Mouse (Mus musculus): ENCODE measurements around the gene Tsc22d4. TPM values are rescaled to one million over a fixed set of nuclear protein-coding genes. Genes with fewer than 3 reads are reported as not detected.

Gene Tsc22d4
- polyA plus RNA-seq, 1 experiment, result 51.8 TPM

DNA sequence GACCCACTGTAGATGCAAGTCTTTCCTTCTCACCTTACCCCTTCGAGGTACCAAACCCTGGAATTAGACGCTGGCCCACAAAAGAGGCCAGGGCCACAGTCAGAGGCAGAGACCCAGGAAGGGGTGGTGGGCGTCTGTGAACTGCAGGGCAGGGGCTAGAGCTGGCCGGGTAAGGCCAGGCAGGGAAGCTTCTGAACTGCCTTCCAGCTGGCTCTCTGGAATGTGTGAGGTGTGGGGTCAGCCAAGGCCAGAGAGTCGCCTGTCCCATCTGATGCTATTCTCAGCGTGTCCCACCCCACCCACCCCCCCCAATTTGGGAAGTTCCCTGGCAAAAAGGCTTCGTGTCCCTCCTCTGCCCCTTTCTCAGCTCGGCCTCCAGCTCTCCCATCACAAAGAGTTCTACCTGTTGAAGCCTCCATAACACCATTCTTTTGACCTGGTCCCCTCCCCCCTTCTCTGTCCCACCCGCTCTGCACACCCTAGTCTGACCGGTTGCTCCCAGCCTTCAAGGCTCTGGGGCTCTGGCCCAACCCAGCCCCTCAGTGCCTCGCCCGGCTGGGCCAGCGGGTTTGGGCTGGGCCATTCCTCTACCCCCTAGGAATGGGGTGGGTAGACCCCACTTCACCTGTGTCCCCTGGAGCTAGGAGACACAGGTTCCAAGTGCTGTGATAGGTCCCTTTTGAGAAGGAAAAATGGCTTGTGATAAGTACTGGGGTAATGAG lies 7.7 kb downstream of the Tsc22d4 start:
- TF ChIP-seq CTCF (IDR thresholded peaks at IDR 0.05; ENCODE audit: borderline replicate concordance, extremely low read depth, insufficient read depth, insufficient read length) (no peak), POLR2A (IDR thresholded peaks at IDR 0.05; ENCODE audit: borderline replicate concordance, extremely low read depth, insufficient read depth, insufficient read length, poor library complexity, severe bottlenecking) (no peak)
- DNase-seq (ENCODE audit: low read depth), result no peak

DNA sequence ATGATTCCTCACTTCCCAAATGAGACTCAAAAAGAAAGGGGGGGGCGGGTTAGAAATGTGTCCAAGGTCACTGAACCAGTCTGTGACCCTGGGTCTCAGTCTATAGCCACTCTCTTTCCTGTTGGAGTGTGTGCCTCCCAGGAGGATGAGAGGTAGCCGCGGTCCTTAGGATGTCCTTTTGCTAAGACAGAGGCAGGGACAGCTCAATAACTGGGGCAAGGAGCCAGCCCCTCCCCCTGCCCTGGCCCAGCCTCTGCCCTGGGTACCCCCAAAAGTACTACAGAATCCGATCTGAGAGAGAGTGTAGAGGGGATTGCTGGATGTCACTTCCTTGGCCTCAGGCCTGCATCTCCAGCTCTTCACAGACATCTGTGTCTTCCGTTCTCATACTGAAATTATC lies 9.9 kb downstream of the Tsc22d4 start:
- DNase-seq (ENCODE audit: low read depth), result no peak
- no peak for TF ChIP-seq POLR2A (IDR thresholded peaks at IDR 0.05; ENCODE audit: borderline replicate concordance, extremely low read depth, insufficient read depth, insufficient read length, poor library complexity, severe bottlenecking)
- TF ChIP-seq CTCF (IDR thresholded peaks at IDR 0.05; ENCODE audit: borderline replicate concordance, extremely low read depth, insufficient read depth, insufficient read length), result no peak

DNA sequence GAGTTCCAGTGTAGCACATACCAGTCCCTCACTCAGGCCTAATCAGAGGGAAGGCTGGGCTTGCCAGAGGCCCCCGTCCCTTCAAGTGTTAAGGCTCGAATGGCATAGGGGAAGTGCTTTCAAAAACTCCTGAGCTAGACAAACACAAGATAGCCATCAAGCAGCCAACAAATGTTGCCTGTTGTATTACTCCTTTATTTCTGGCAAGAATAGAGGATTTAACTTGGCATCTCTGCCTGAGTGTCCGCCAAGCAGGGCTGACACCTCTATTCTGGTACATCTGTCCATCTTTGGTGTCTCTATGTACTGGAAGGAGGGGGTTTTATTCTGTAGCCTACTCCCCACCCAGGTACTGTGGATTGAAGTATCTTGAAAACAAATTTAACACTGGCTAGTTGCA lies 10.6 kb downstream of the Tsc22d4 start:
- peak; percentile 59 for DNase-seq (ENCODE audit: low read depth)

DNA sequence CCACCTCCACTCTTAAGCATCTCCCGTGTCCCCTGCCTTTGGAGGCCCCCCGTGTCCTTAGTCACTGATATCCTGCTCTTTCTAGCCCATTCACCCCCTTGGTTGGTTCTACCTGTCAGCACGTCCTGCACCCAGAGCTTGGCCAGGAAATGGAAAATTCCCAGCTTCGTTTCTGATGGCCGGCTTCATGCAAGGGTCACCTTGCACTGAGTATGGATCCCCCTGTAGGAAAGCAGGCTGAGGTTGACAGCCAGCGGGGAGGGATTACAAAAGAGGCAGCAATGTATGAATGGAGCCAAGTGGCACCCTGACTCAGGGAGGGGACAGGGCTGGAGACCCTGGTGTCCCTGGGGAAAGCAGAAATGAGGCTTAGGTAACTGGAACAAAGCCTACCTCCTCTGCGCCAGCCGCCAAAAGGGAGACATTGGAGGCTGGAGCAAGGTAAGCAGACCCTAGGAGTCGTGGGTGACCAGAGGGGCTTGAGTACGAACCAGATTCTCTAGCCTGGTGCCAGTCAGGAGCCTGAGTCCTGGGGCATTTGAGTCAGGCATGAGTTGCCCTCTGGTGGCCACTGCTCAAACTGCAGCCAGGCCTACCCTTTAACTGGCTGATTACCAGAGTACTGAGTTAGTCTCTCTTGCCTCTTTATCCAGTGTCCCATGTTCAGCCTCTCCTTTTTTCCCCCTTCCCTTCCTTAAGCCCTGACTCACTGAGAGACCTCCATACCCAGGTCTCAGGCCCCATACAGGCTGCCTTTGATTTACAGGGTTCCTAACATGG lies 11.5 kb downstream of the Tsc22d4 start:
- peak; percentile 92 for DNase-seq (ENCODE audit: low read depth)
- TF ChIP-seq CTCF (IDR thresholded peaks at IDR 0.05; ENCODE audit: borderline replicate concordance, extremely low read depth, insufficient read depth, insufficient read length) (peak; percentile 99), POLR2A (IDR thresholded peaks at IDR 0.05; ENCODE audit: borderline replicate concordance, extremely low read depth, insufficient read depth, insufficient read length, poor library complexity, severe bottlenecking) (no peak)

More for the DNA sequence above, 10.6 kb downstream of the Tsc22d4 start:
- TF ChIP-seq CTCF (IDR thresholded peaks at IDR 0.05; ENCODE audit: borderline replicate concordance, extremely low read depth, insufficient read depth, insufficient read length), result no peak
- TF ChIP-seq POLR2A (IDR thresholded peaks at IDR 0.05; ENCODE audit: borderline replicate concordance, extremely low read depth, insufficient read depth, insufficient read length, poor library complexity, severe bottlenecking), result no peak

DNA sequence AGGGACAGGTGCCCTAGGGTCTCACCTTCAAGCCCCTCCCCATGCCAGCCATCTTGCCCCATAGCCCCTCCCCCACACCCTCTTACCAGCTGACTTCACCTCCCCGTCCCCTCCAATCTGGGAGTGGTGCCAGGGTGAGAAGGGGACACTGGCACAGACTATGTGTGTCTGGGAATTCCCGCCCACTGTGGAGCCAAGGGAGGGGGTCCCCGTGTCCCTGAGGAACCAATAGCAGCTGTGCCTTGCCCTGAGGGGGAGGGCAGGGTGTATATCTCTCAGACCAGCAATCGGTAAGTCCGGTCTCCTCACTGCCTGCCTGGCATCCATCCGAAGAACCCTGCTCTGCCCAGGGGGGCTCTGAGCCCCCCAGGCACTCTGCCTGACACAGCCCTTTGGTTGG lies 12.4 kb downstream of the Tsc22d4 start:
- DNase-seq (ENCODE audit: low read depth), result peak; percentile 93
- TF ChIP-seq POLR2A (IDR thresholded peaks at IDR 0.05; ENCODE audit: borderline replicate concordance, extremely low read depth, insufficient read depth, insufficient read length, poor library complexity, severe bottlenecking) (no peak), CTCF (IDR thresholded peaks at IDR 0.05; ENCODE audit: borderline replicate concordance, extremely low read depth, insufficient read depth, insufficient read length) (no peak)

DNA sequence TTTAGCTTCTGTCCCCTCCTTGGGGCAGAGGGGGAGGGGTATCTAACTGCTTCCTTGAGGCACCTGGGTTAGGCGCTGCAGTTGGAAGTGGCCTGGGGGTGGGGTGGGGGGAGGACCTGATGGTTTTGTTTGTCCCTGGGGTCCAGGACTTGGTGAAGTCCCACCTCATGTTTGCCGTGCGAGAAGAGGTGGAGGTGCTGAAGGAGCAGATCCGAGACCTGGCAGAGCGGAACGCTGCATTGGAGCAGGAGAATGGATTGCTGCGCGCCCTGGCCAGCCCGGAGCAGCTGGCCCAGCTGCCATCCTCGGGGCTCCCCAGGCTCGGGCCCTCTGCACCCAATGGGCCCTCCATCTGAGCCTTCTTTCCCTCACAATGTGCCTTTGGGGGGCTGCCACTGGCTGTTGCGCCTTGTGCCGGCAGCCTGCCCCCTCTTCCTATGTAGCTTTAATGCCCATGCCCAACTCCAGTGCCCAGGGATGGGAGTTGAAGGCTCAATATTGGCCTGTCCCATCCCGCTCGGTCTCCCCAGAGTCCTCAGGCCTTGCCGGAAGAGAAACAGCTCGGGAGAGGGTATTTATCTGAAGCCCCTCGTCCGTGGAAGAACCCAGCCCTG lies 13.5 kb downstream of the Tsc22d4 start:
- TF ChIP-seq POLR2A (IDR thresholded peaks at IDR 0.05; ENCODE audit: borderline replicate concordance, extremely low read depth, insufficient read depth, insufficient read length, poor library complexity, severe bottlenecking) (no peak), CTCF (IDR thresholded peaks at IDR 0.05; ENCODE audit: borderline replicate concordance, extremely low read depth, insufficient read depth, insufficient read length) (no peak)
- no peak for DNase-seq (ENCODE audit: low read depth)

DNA sequence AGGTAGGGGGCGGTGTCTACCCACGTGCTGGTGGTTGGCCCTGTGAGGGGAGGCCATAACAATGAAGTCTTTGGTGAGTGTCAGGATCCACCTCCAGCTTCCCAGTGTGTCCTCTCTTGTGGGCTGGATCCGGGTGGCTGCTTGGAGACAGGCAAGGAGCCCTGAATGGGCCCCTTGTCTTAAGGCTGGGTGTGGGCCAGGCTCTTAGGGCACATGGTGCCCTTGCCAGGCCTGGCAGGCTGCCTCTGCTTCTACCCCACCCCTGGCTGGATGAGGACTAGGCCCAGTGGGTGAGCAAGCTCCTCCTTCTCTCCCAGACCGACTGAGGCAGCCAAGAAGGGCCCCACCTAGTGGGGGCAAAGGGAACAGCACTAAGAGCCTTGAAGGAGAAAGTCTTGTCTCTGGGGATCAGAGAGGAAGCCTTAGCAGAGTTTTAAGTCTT lies 14.5 kb downstream of the Tsc22d4 start:
- TF ChIP-seq CTCF (IDR thresholded peaks at IDR 0.05; ENCODE audit: borderline replicate concordance, extremely low read depth, insufficient read depth, insufficient read length), result peak; percentile 83
- TF ChIP-seq POLR2A (IDR thresholded peaks at IDR 0.05; ENCODE audit: borderline replicate concordance, extremely low read depth, insufficient read depth, insufficient read length, poor library complexity, severe bottlenecking), result no peak

DNA sequence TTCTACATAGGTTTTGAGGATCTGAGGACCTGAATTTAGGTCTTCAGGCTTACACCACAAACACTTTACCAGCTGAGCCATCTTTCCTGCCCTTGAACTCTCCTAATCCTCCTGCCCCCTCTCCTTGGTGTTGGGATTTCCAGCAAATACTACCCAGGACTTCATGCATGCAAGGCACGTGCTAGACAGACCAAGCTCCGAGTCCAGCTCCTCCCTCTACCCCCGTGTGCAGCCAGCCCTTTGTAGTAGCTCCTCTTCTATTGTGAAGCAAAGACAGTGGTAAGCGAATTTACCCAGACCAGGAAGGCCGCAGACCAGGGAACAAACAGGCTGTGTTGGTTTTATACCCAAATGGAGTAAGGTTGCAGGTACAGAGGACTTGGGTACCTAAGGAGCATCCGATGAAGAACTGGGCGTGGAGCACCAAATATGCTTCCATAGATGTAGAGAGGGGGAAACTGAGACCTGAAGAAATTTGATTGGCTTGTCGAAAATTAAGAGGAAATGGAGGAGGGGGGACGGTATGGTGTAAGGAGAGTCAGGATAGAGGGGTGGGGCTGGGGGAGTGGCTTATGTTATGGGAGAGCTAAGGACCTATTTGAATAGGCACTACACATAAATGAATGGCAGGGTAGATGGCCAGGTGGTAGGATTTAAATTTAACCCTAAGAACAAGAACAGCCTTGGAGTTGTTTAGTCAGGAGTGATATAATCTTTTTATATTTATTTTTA lies 19.2 kb downstream of the Tsc22d4 start:
- TF ChIP-seq POLR2A (IDR thresholded peaks at IDR 0.05; ENCODE audit: borderline replicate concordance, extremely low read depth, insufficient read depth, insufficient read length, poor library complexity, severe bottlenecking), result no peak
- TF ChIP-seq CTCF (IDR thresholded peaks at IDR 0.05; ENCODE audit: borderline replicate concordance, extremely low read depth, insufficient read depth, insufficient read length), result no peak
- DNase-seq (ENCODE audit: low read depth), result no peak

More for the DNA sequence above, 14.5 kb downstream of the Tsc22d4 start:
- DNase-seq (ENCODE audit: low read depth), result peak; percentile 97

DNA sequence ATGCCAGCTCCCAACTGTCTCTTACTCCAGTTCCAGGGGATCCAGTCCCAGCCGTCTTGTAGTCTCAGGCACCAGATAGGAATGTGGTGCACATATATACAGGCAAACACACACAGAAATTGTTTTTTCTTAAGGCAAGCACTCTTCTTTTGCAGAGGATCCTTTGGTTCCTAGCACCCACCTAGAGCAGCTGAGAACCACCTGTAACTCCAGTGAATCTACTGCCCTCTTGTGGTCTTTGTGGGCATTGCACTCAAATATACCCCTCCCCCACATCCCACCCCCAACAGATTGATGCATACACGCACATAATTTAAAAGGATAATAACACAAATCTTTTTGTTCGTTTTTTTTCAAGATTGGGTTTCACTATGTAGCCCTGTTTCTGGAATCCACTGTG lies 20.7 kb downstream of the Tsc22d4 start:
- TF ChIP-seq CTCF (IDR thresholded peaks at IDR 0.05; ENCODE audit: borderline replicate concordance, extremely low read depth, insufficient read depth, insufficient read length), result peak; percentile 55; the same call in 1 of the 2 replicates
- TF ChIP-seq POLR2A (IDR thresholded peaks at IDR 0.05; ENCODE audit: borderline replicate concordance, extremely low read depth, insufficient read depth, insufficient read length, poor library complexity, severe bottlenecking), result no peak
- DNase-seq (ENCODE audit: low read depth), result no peak

DNA sequence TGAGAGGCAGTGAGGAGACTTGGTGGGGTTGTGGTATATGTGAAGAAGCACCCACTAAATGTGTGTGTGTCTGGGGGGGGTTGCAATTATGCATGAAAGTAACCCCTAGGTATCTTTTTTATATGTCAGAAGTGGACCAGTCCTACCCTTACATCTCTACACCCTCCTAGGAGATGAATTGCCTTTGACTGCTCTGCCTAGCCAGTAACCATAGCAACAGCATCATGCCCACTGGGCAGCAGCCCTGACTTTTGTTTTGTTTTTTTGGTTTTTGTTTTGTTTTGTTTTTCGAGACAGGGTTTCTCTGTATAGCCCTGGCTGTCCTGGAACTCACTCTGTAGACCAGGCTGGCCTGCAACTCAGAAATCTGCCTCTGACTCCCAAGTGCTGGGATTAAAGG lies 22.9 kb downstream of the Tsc22d4 start:
- TF ChIP-seq POLR2A (IDR thresholded peaks at IDR 0.05; ENCODE audit: borderline replicate concordance, extremely low read depth, insufficient read depth, insufficient read length, poor library complexity, severe bottlenecking) (no peak), CTCF (IDR thresholded peaks at IDR 0.05; ENCODE audit: borderline replicate concordance, extremely low read depth, insufficient read depth, insufficient read length) (no peak)
- no peak for DNase-seq (ENCODE audit: low read depth)

DNA sequence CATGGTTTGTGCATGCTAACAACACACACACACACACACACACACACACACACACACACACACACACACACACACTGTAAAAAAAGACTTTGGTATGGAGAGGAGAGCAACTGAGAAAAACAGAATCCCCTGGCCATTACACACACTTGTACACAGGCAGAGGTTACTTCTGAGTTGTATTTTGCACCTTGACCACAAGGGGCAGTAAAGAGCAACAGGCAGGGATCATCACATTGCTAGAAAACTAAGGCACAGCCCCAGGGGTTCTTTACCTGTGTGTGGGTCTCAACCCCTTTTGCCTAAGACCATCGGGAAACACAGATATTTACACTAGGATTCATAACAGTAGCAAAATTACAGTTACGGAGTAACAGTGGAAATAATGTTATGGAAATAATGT lies 25.2 kb downstream of the Tsc22d4 start:
- peak; percentile 78; the same call in 1 of the 2 replicates for TF ChIP-seq CTCF (IDR thresholded peaks at IDR 0.05; ENCODE audit: borderline replicate concordance, extremely low read depth, insufficient read depth, insufficient read length)
- no peak for TF ChIP-seq POLR2A (IDR thresholded peaks at IDR 0.05; ENCODE audit: borderline replicate concordance, extremely low read depth, insufficient read depth, insufficient read length, poor library complexity, severe bottlenecking)
- DNase-seq (ENCODE audit: low read depth), result peak; percentile 70
